Mouse (Mus musculus) layer of hippocampus, adult 18-20 months (tissue): ENCODE results near the gene Gm45213. TPM values are rescaled to one million over a fixed set of nuclear protein-coding genes. Genes with fewer than 3 reads are reported as not detected.

ENCODE experiments used
- DNase-seq, 2 experiments: peaks; one replicate each; pipeline ENCODE4 v3.0.0; 2022; ENCODE audit warnings: low spot score in 2 of 2
- total RNA-seq, 2 experiments: library from RNA; stranded (reverse); gene quantifications; 2 replicates each; pipeline ENCODE4 v1.2.3; 2021

The Gm45213 gene
- total RNA-seq, 2 experiments from 2014 or later, result not detected

GRCm38 (mm10) chr7:66105771-66106170 lies 62.4 kb downstream of the Gm45213 start:
- DNase-seq, result no peak

DNA sequence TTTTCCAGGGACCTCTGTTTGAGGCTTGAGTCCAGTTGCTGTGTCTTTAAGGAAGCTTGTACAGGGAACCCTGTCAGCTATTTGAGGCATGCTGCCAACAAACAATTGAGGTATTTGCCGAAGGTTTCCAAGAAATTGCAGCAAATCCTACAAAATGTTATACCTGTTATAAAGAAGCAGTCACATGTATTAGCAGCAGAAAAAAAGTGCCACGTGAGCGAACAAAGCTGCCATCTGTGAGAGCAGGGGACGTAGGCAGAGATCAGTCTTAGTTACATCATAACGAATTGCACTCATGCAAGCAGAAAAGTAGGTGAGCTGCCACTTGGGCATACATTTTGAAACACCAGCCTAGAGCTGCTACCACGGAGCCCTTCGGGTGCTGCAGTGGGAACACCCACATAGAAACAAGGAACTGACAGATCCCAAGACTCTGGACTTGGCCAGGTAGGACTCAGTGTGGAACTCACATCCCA lies 63.2 kb downstream of the Gm45213 start:
- no peak for DNase-seq

GRCm38 (mm10) chr7:66107206-66107605 lies 63.8 kb downstream of the Gm45213 start:
- no peak for DNase-seq

GRCm38 (mm10) chr7:66107930-66108329 lies 64.5 kb downstream of the Gm45213 start:
- DNase-seq, result peak in 1 of 2 experiments; percentile 47

- DNase-seq, result peak; percentile 87 to 92
These were observed 65.8 kb downstream of the Gm45213 start, which contains the start of gene Chsy1 for GRCm38 (mm10) chr7:66108961-66109854. Gene Chsy1 (plus strand): TSS chr7:66109515.

GRCm38 (mm10) chr7:66109855-66110635 lies 66.6 kb downstream of the Gm45213 start:
- peak in 1 of 2 experiments; percentile 30 for DNase-seq

DNA sequence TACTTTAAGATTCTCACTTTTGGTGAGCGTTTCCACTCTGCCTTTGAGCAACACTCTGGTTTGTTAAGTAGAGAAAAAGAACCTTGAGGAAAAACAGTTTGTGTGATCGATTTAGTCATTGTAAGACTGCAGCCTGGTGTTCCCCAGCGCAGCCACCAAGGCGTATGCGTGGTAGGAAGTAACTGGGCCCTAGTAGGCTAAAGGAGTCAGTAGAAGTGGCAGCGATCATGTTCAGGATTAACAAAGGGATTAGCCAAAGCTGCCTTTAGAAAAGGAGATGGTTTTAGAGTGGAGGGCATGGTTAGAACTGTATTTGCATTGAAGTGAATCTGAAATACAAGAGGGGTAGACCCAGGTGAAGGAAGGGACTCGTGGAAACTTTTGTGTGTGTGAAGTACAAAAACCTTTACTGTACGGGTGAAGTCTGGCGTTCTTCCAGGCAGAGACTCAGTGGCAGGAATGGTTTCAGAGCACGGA lies 67.3 kb downstream of the Gm45213 start:
- DNase-seq, result no peak

- DNase-seq, result no peak
These were observed 67.8 kb downstream of the Gm45213 start for GRCm38 (mm10) chr7:66111211-66111610.

Other genes starting within 250 kb of the Gm45213 start
- 10 to 100 TPM; 16.9 to 19.5 TPM for gene Pcsk6, start 181.9 kb upstream of the Gm45213 start, total RNA-seq
- gene Snrpa1, start 15.4 kb downstream of the Gm45213 start, total RNA-seq, result 10 to 100 TPM; 31.0 to 34.0 TPM
- 10 to 100 TPM; 46.2 to 50.4 TPM for gene Selenos, start 36.0 kb downstream of the Gm45213 start, total RNA-seq
- 10 to 100 TPM; 16.6 to 16.7 TPM for gene Chsy1, start 65.9 kb downstream of the Gm45213 start, total RNA-seq